Mouse (Mus musculus) granulocyte monocyte progenitor cell, adult 5-6 weeks (primary cell): ENCODE data around the gene Ext2. TPM values are rescaled to one million over a fixed set of nuclear protein-coding genes. Genes with fewer than 3 reads are reported as not detected.

Experiments
- ATAC-seq: replicated peaks from 2 replicates; pipeline ENCODE4 v1.8.0; 2016; ENCODE audit warnings: mild to moderate bottlenecking, moderate TSS enrichment, inconsistent platforms; ENCODE audit not compliant: poor library complexity, severe bottlenecking
- total RNA-seq, 2 experiments: library from RNA; stranded (forward) in 1 of 2; stranded (reverse) in 1 of 2; fragments of 200-712, 200-1000 nt in 1 of 2; fragments of >200 nt in 1 of 2; fragmentation: Nextera tagmentation in 1 of 2; gene quantifications; 2 replicates each; pipeline ENCODE4 v1.2.3; 2014 to 2017

Ext2 gene
- total RNA-seq, 2 experiments from 2014 or later: 35.6 to 38.6 TPM

GRCm38 (mm10) chr2:93647051-93647923, 175.1 kb downstream of the Ext2 start:
- no peak; the same call in 1 of the 2 replicates for ATAC-seq

- peak; percentile 49 for ATAC-seq
Measured at GRCm38 (mm10) chr2:93645626-93646320, 176.6 kb downstream of the Ext2 start.

DNA sequence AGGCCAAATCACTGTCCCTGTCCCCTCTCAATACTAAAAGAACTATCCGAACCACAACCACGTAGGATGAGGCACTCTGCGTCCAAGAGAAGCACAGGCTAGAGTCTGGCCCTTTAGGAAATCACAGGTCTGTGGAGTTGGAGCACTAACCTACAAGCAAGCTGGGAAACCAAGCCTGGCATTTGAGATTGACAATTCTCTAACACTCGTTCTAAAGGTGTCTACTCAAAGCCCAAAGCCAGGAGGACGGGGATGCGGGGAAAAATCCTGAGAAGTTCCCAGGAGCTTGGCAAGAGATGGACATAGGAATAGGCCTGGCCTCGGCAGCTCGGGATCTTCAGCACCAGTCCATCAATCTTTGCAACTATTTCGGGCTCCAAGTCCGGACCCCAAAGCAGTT, 177.2 kb downstream of the Ext2 start:
- ATAC-seq: no peak

GRCm38 (mm10) chr2:93644731-93645130, 177.6 kb downstream of the Ext2 start:
- no peak for ATAC-seq

- ATAC-seq: no peak
Measured at GRCm38 (mm10) chr2:93644234-93644633, 178.1 kb downstream of the Ext2 start.

DNA sequence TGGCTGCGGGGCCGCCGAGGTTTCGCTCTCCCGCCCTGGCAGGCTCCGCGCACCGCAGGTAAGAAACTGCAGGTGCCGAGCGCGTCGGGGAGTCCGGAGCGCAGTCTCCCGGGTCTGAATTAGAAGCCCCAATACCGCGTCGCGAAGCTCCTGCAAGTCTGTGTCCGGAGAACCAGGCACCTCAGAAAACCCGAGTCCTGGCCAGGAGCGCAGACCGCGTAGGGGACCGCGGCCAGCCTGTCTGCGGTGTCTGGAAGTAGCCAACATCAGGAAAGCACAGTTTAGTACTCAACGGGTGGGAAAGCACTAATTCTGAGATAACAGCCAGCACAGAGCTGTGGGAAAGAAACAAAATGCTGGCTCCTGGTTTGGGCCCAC, 179.0 kb downstream of the Ext2 start:
- no peak for ATAC-seq

GRCm38 (mm10) chr2:93634609-93635008, 187.8 kb downstream of the Ext2 start:
- no peak for ATAC-seq

GRCm38 (mm10) chr2:93624665-93625408, 197.5 kb downstream of the Ext2 start:
- ATAC-seq: no peak

DNA sequence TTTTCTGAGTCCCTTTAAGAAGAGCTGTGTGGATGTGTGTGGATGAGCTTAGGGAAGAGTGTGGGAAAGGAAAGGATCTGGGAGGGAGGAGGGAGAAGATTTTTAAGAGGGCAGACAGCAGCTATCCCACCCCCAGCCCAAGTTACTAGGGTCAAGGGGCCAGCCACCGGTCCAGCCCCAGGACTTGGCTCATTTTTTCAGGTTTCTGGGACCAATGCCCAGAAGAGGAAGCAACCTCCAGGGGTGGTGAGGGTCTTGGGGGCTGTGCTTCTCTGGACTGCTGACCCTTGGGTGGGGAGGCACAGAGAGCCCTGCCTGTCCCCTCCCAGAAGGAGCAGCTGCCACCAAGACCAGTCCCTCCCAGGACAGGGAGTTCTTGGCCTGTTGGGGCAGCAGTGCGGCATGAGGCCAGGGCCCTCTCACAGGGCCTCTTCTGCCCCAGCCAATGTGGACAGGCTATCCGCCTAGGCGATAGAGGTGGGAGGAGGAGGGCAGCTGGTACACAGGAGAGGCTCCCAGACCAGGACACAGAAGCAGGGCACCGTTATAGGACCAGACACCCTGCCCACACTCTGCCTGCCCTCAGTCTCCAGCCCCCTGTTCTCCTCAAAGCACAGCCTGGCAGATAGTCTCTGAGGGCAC, 203.0 kb downstream of the Ext2 start:
- no peak for ATAC-seq

GRCm38 (mm10) chr2:93618447-93619199, 203.7 kb downstream of the Ext2 start:
- no peak for ATAC-seq

DNA sequence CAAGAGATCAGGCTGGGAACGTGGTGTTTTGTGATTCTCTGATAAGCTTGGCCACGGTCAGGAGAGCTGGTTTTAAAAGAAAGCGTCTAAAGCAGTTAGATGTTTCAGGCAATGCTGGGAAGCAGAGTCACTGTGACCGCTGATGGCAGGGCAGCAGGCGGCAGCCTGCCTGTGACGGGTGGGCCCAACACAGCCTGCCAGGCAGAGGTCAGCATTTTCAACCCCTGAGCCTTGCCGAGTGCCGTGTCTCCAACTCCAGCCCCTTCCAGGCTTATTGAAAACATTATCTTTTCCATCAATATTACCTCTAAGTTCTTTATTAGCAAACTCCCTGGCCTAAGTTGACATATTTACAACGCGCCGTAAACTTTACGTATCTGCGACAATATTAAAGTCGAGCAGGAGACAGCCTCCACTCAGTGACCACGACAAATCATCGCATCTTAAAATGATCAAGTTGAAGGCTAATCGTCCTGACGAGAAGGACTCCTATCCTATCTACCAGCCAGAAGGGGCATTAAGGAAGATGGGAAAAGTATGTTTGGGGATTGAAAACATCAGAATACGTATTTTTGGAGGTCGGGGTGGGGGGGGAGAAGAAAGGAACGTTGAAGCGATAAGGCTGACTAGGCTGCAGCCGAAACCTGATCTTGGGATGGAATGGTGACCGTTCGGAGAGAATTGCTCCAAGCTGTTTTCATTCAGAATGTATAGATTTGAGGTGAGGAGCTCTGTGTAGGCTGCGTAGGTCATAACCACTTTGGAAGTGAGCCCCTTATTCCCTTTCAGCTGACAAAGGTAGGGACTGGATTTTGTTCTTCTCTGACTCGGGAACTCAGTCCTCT, 206.3 kb downstream of the Ext2 start:
- no peak for ATAC-seq

DNA sequence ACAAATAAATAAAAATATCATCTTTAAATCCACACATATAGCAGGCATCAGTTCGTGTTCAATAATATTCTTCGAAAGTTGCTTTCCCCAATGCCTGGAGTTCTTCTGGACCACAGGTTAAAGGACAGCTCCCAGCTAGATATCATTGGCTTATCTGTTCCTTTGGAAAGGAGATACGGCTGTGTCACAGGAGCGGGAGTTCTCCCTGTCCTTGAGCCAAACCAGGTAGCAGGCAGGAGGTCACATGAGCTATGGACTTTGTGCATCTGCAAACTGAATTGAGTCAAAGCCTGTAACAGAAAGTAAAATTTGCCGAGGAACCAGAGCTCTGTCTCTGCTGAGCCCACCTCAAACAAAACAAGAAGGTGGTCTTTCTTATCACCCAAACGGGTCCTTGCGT, 209.3 kb downstream of the Ext2 start:
- no peak for ATAC-seq

Other genes with a start within 250 kb of the Ext2 start
- gene Alx4, start 180.2 kb downstream of the Ext2 start, total RNA-seq (2014; fragmentation: Nextera tagmentation): not detected in 2 replicates
- not detected in 2 replicates for gene Alx4, start 180.2 kb downstream of the Ext2 start, total RNA-seq (2017)
- 30.8 and 40.3 TPM in 2 replicates for gene Accs, start 27.4 kb upstream of the Ext2 start, total RNA-seq (2014; fragmentation: Nextera tagmentation)
- gene Accs, start 27.4 kb upstream of the Ext2 start, total RNA-seq (2017): 16.1 and 21.2 TPM in 2 replicates
- gene Accsl, start 46.6 kb upstream of the Ext2 start, total RNA-seq (2014; fragmentation: Nextera tagmentation): not detected in 2 replicates
- gene Accsl, start 46.6 kb upstream of the Ext2 start, total RNA-seq (2017): not detected in 2 replicates
- gene Gm13889, start 134.6 kb upstream of the Ext2 start, total RNA-seq (2014; fragmentation: Nextera tagmentation): not detected in 2 replicates
- not detected in 2 replicates for gene Gm13889, start 134.6 kb upstream of the Ext2 start, total RNA-seq (2017)
- gene Gm27027, start 173.8 kb upstream of the Ext2 start, total RNA-seq (2014; fragmentation: Nextera tagmentation): not detected in 2 replicates
- gene Gm27027, start 173.8 kb upstream of the Ext2 start, total RNA-seq (2017): not detected in 2 replicates
- gene Alkbh3, start 188.2 kb upstream of the Ext2 start, total RNA-seq (2014; fragmentation: Nextera tagmentation): 52.5 and 87.5 TPM in 2 replicates
- gene Alkbh3, start 188.2 kb upstream of the Ext2 start, total RNA-seq (2017): 34.0 and 38.0 TPM in 2 replicates